Mouse (Mus musculus) neural tube, embryonic 11.5 days (tissue): Measurements from ENCODE around the gene Tpr. TPM values are rescaled to one million over a fixed set of nuclear protein-coding genes. Genes with fewer than 3 reads are reported as not detected.

Experiments used
- ATAC-seq: fragments of 200-750 bp; cut with Nextera tagmentation; 2 replicates; pipeline ENCODE4 v1.8.0; 2017; ENCODE audit warnings: moderate number of reproducible peaks, mild to moderate bottlenecking, moderate TSS enrichment, moderate library complexity; ENCODE audit not compliant: insufficient read depth, low FRiP score, low TSS enrichment
- DNase-seq: peaks from one replicate; pipeline ENCODE4 v3.0.0-alpha.2; 2015; ENCODE audit warnings: low spot score
- H3K27ac ChIP-seq: fragments of 300-500 bp; sonication (generic); 2 replicates; pipeline ENCODE4 v1.5.1; 2014; ENCODE audit warnings: low read depth, mild to moderate bottlenecking, low read length
- H3K27me3 ChIP-seq: fragments of 300-500 bp; sonication (generic); 2 replicates; pipeline ENCODE4 v1.6.1; 2014; ENCODE audit warnings: mild to moderate bottlenecking, low read length, mixed read lengths; ENCODE audit not compliant: control insufficient read depth, insufficient read depth
- H3K36me3 ChIP-seq: fragments of 300-500 bp; sonication (generic); 2 replicates; pipeline ENCODE4 v1.6.1; 2014; ENCODE audit warnings: mild to moderate bottlenecking, low read length, moderate library complexity, mixed read lengths; ENCODE audit not compliant: control insufficient read depth, insufficient read depth
- H3K4me1 ChIP-seq: fragments of 300-500 bp; sonication (generic); 2 replicates; pipeline ENCODE4 v1.6.1; 2014; ENCODE audit warnings: low read length, mixed read lengths; ENCODE audit not compliant: control insufficient read depth, insufficient read depth
- H3K4me2 ChIP-seq: fragments of 300-500 bp; sonication (generic); 2 replicates; pipeline ENCODE4 v1.6.1; 2014; ENCODE audit warnings: low read depth, mild to moderate bottlenecking, moderate library complexity
- H3K4me3 ChIP-seq: fragments of 300-500 bp; sonication (generic); 2 replicates; pipeline ENCODE4 v1.5.1; 2014; ENCODE audit warnings: low read depth, low read length
- H3K9ac ChIP-seq: fragments of 300-500 bp; sonication (generic); 2 replicates; pipeline ENCODE4 v1.6.1; 2014; ENCODE audit warnings: mild to moderate bottlenecking, low read length
- H3K9me3 ChIP-seq: fragments of 300-500 bp; sonication (generic); 2 replicates; pipeline ENCODE4 v1.6.1; 2016; ENCODE audit warnings: low read length; ENCODE audit not compliant: control insufficient read depth
- WGBS: fragments of 180-500 bp; shearing (Covaris S2); extraction: QIAGEN DNeasy Blood & Tissue Kit; methylation state at CpG from one replicate; pipeline ENCODE4 v1.1.7; 2014; 5-methylcytosine and 5-hydroxymethylcytosine counted together
- polyA plus RNA-seq: library from polyadenylated mRNA; unstranded; fragments of >200 nt; fragmentation: Nextera tagmentation; extraction: Ambion mirVana; gene quantifications from 2 replicates; pipeline ENCODE4 v1.2.1, GENCODE M21; 2014

The Tpr gene
- polyA plus RNA-seq, 1 experiment from 2014 or later, result 143 TPM

GRCm38 (mm10) chr1:150393488-150393852, 832 bp downstream of the Tpr start:
- H3K27me3 ChIP-seq, result no peaks in the 10 kb centered on the region
- peak overlapping the region; percentile 68 for H3K9ac ChIP-seq
- H3K4me2 ChIP-seq, result peak overlapping the region; percentile 52
- DNase-seq (no peak), ATAC-seq (peak; percentile 53)
- WGBS, result 0% methylated on average over 27 of the region's 27 CpGs
- H3K27ac ChIP-seq, result peak overlapping the region; percentile 63; the same call in 1 of the 2 replicates
- no peaks in the 10 kb centered on the region for H3K9me3 ChIP-seq
- H3K4me1 ChIP-seq, result 0 out of 2 replicates have a peak, but pooled peaks cover 2% of the 10 kb centered on the region
- H3K4me3 ChIP-seq, result peak overlapping the region; percentile 82
- H3K36me3 ChIP-seq, result no peaks in the 10 kb centered on the region; the same call in none of the 2 replicates

- DNase-seq, result no peak
These were observed 3.4 kb downstream of the Tpr start for GRCm38 (mm10) chr1:150396001-150396400.

GRCm38 (mm10) chr1:150403914-150404313, 11.3 kb downstream of the Tpr start:
- no peak overlapping the region for H3K27ac ChIP-seq

More at GRCm38 (mm10) chr1:150396001-150396400, 3.4 kb downstream of the Tpr start:
- no peak overlapping the region for H3K4me2 ChIP-seq
- H3K27ac ChIP-seq, result no peak overlapping the region
- WGBS, result 93% methylated on average over 3 of the region's 3 CpGs
- no peaks in the 10 kb centered on the region; the same call in none of the 2 replicates for H3K36me3 ChIP-seq
- ATAC-seq, result no peak
- no peak overlapping the region for H3K9ac ChIP-seq
- H3K4me3 ChIP-seq, result no peak overlapping the region
- no peaks in the 10 kb centered on the region for H3K27me3 ChIP-seq
- 0 out of 2 replicates have a peak, but pooled peaks cover 2% of the 10 kb centered on the region for H3K4me1 ChIP-seq
- H3K9me3 ChIP-seq, result no peaks in the 10 kb centered on the region

GRCm38 (mm10) chr1:150404555-150404954, 11.9 kb downstream of the Tpr start:
- no peak overlapping the region for H3K4me2 ChIP-seq
- no peaks in the 10 kb centered on the region for H3K9me3 ChIP-seq
- H3K27me3 ChIP-seq, result no peaks in the 10 kb centered on the region
- WGBS, result 94% methylated on average over 3 of the region's 3 CpGs
- no peak overlapping the region for H3K27ac ChIP-seq
- no peak for DNase-seq
- ATAC-seq, result no peak
- H3K9ac ChIP-seq, result no peak overlapping the region
- no peak overlapping the region for H3K4me3 ChIP-seq
- H3K4me1 ChIP-seq, result no peaks in the 10 kb centered on the region
- H3K36me3 ChIP-seq, result peaks cover 8% of the 10 kb centered on the region

More at GRCm38 (mm10) chr1:150403914-150404313, 11.3 kb downstream of the Tpr start:
- Histone ChIP-seq H3K36me3 (peaks cover 6% of the 10 kb centered on the region), H3K27me3 (no peaks in the 10 kb centered on the region), H3K4me3 (no peak overlapping the region), H3K4me1 (no peaks in the 10 kb centered on the region), H3K9ac (no peak overlapping the region), H3K9me3 (no peaks in the 10 kb centered on the region), H3K4me2 (no peak overlapping the region)
- 91% methylated on average over 3 of the region's 3 CpGs for WGBS
- DNase-seq (no peak), ATAC-seq (no peak)

GRCm38 (mm10) chr1:150407285-150407684, 14.6 kb downstream of the Tpr start:
- no peak for ATAC-seq
- H3K4me1 ChIP-seq, result no peaks in the 10 kb centered on the region
- H3K4me3 ChIP-seq, result no peak overlapping the region
- no peak overlapping the region for H3K27ac ChIP-seq
- peaks cover 8% of the 10 kb centered on the region for H3K36me3 ChIP-seq
- H3K9ac ChIP-seq, result no peak overlapping the region
- no peaks in the 10 kb centered on the region for H3K27me3 ChIP-seq
- no peaks in the 10 kb centered on the region for H3K9me3 ChIP-seq
- DNase-seq, result no peak
- no peak overlapping the region for H3K4me2 ChIP-seq
- WGBS, result 92% methylated on average over 9 of the region's 9 CpGs

GRCm38 (mm10) chr1:150409996-150410395, 17.4 kb downstream of the Tpr start:
- 98% methylated on average over 6 of the region's 6 CpGs for WGBS
- H3K36me3 ChIP-seq, result peaks cover 13% of the 10 kb centered on the region
- ATAC-seq, result no peak

GRCm38 (mm10) chr1:150416006-150416405, 23.4 kb downstream of the Tpr start:
- no peak overlapping the region for H3K4me2 ChIP-seq
- H3K4me3 ChIP-seq, result no peak overlapping the region
- no peak overlapping the region for H3K27ac ChIP-seq
- DNase-seq, result no peak
- H3K9ac ChIP-seq, result no peak overlapping the region
- WGBS, result 94% methylated on average over 3 of the region's 3 CpGs
- H3K9me3 ChIP-seq, result no peaks in the 10 kb centered on the region
- no peaks in the 10 kb centered on the region for H3K4me1 ChIP-seq
- H3K36me3 ChIP-seq, result peaks cover 14% of the 10 kb centered on the region
- H3K27me3 ChIP-seq, result no peaks in the 10 kb centered on the region
- ATAC-seq, result no peak

More at GRCm38 (mm10) chr1:150409996-150410395, 17.4 kb downstream of the Tpr start:
- Histone ChIP-seq H3K27ac (no peak overlapping the region), H3K4me1 (no peaks in the 10 kb centered on the region), H3K9me3 (no peaks in the 10 kb centered on the region), H3K27me3 (no peaks in the 10 kb centered on the region), H3K9ac (no peak overlapping the region), H3K4me2 (no peak overlapping the region), H3K4me3 (no peak overlapping the region)
- DNase-seq, result no peak

- no peak for ATAC-seq
- no peak for DNase-seq
- Histone ChIP-seq H3K4me1 (no peaks in the 10 kb centered on the region), H3K27me3 (no peaks in the 10 kb centered on the region), H3K36me3 (peaks cover 18% of the 10 kb centered on the region), H3K9me3 (no peaks in the 10 kb centered on the region), H3K4me3 (no peak overlapping the region), H3K4me2 (no peak overlapping the region), H3K9ac (no peak overlapping the region), H3K27ac (no peak overlapping the region)
- WGBS, result 93% methylated on average over 4 of the region's 4 CpGs
These were observed 25.8 kb downstream of the Tpr start for GRCm38 (mm10) chr1:150418426-150418825.

- Histone ChIP-seq H3K27ac (no peak overlapping the region), H3K4me2 (no peak overlapping the region), H3K9ac (no peak overlapping the region), H3K9me3 (no peaks in the 10 kb centered on the region), H3K4me3 (no peak overlapping the region), H3K27me3 (no peaks in the 10 kb centered on the region), H3K4me1 (no peaks in the 10 kb centered on the region), H3K36me3 (peaks cover 24% of the 10 kb centered on the region)
- DNase-seq (no peak), ATAC-seq (no peak)
- WGBS, result 91% methylated on average over 9 of the region's 9 CpGs
These were observed 33.0 kb downstream of the Tpr start for GRCm38 (mm10) chr1:150425665-150426064.
